Comparison of ENCODE assay signal across 7 mouse cellular contexts in the genomic region with DNA sequence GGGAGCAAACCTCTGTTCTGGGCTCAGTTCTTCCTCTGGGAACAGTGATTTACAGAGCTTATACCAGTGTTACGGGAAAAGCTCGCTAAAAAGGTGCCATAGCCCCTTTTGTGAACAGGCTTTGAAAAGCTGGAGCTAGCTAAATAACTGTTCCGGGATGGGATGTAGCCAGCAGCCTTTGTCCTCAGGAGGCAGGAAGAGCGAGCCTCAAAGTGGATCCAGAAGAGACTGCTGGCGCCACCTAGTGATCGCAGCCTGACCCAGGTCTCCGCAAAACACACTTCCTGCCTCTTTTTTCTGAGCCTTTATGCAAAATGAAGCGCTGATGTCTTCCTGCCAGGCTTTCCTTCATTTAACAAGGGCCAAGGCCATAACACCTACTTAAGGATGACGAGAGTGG. TPM values are rescaled to one million over a fixed set of nuclear protein-coding genes. Genes with fewer than 3 reads are reported as not detected.
A peak's percentile ranks its signal among the peaks of the same experiment; 100 is the strongest.
DNase-seq lines count a peak whose midpoint lies in the region; ATAC-seq lines count a peak whose summit lies in the region.

No protein-coding gene starts in this region.

- DNase-seq in adrenal gland, postnatal 10 days: peak; percentile 92
- peak; percentile 89 for DNase-seq in embryonic facial prominence, embryonic 10.5 days (ENCODE audit: low spot score)
- DNase-seq in heart, adult 11 months: peak; percentile 98
- DNase-seq in kidney, adult 18-20 months: peak; percentile 90
- peak; percentile 95 for DNase-seq in limb, embryonic 11.5 days (ENCODE audit: low spot score)
- peak; percentile 96 for DNase-seq in midbrain, embryonic 14.5 days
- peak; percentile 76 to 88 for DNase-seq in spleen, adult 18-20 months

- H3K4me2 ChIP-seq in limb, embryonic 11.5 days (ENCODE audit: low read depth, severe bottlenecking): peak overlapping the region; percentile 57
- H3K4me2 ChIP-seq in midbrain, embryonic 14.5 days (ENCODE audit: low read length): peak overlapping the region; percentile 68

- peaks cover 41% of the 10 kb centered on the region for H3K36me3 ChIP-seq in embryonic facial prominence, embryonic 10.5 days (replicated peaks)
- H3K36me3 ChIP-seq in limb, embryonic 11.5 days (ENCODE audit: control insufficient read depth, insufficient read depth, low read length): peaks cover 2% of the 10 kb centered on the region; the same call in 1 of the 2 replicates
- peaks cover 23% of the 10 kb centered on the region for H3K36me3 ChIP-seq in midbrain, embryonic 14.5 days (ENCODE audit: control insufficient read depth, insufficient read depth, low read length)

- H3K9me3 ChIP-seq in embryonic facial prominence, embryonic 10.5 days: no peaks in the 10 kb centered on the region
- H3K9me3 ChIP-seq in limb, embryonic 11.5 days (ENCODE audit: control insufficient read depth, low read length): no peaks in the 10 kb centered on the region
- H3K9me3 ChIP-seq in midbrain, embryonic 14.5 days (ENCODE audit: control insufficient read depth, low read length): no peaks in the 10 kb centered on the region

- no peaks in the 10 kb centered on the region for H3K27me3 ChIP-seq in embryonic facial prominence, embryonic 10.5 days (replicated peaks; ENCODE audit: low read depth, poor library complexity, severe bottlenecking)
- no peaks in the 10 kb centered on the region for H3K27me3 ChIP-seq in limb, embryonic 11.5 days (ENCODE audit: control insufficient read depth, insufficient read depth, low read length)
- H3K27me3 ChIP-seq in midbrain, embryonic 14.5 days (ENCODE audit: control insufficient read depth, insufficient read depth, low read length): no peaks in the 10 kb centered on the region

- ATAC-seq in limb, embryonic 11.5 days (ENCODE audit: insufficient number of reproducible peaks, low FRiP score, low TSS enrichment, low read depth): peak; percentile 46; the same call in 1 of the 2 replicates
- ATAC-seq in midbrain, embryonic 14.5 days (ENCODE audit: low FRiP score, low TSS enrichment): peak; percentile 67; the same call in 1 of the 2 replicates

- H3K27ac ChIP-seq in embryonic facial prominence, embryonic 10.5 days (replicated peaks): peak overlapping the region; percentile 91
- H3K27ac ChIP-seq in limb, embryonic 11.5 days (replicated peaks; ENCODE audit: low read depth, low read length): peak overlapping the region; percentile 89
- H3K27ac ChIP-seq in midbrain, embryonic 14.5 days (replicated peaks; ENCODE audit: low read depth, low read length): peak overlapping the region; percentile 97

- peak overlapping the region; percentile 47 for H3K4me3 ChIP-seq in embryonic facial prominence, embryonic 10.5 days
- H3K4me3 ChIP-seq in limb, embryonic 11.5 days (ENCODE audit: low read depth, low read length): peak overlapping the region; percentile 28
- peak overlapping the region; percentile 33 for H3K4me3 ChIP-seq in midbrain, embryonic 14.5 days (replicated peaks; ENCODE audit: low read depth, low read length)

- H3K4me1 ChIP-seq in embryonic facial prominence, embryonic 10.5 days: peaks cover 42% of the 10 kb centered on the region
- peaks cover 11% of the 10 kb centered on the region for H3K4me1 ChIP-seq in limb, embryonic 11.5 days (ENCODE audit: control insufficient read depth, insufficient read depth, low read length)
- H3K4me1 ChIP-seq in midbrain, embryonic 14.5 days (ENCODE audit: control insufficient read depth, insufficient read depth, low read length): peaks cover 26% of the 10 kb centered on the region

- WGBS in embryonic facial prominence, embryonic 10.5 days: 2% methylated on average over 9 of the region's 9 CpGs
- WGBS in limb, embryonic 11.5 days: 4% methylated on average over 9 of the region's 9 CpGs
- under 1% methylated on average over 9 of the region's 9 CpGs for WGBS in midbrain, embryonic 14.5 days

- peak overlapping the region; percentile 83 for H3K9ac ChIP-seq in limb, embryonic 11.5 days (ENCODE audit: low read length)
- H3K9ac ChIP-seq in midbrain, embryonic 14.5 days (replicated peaks; ENCODE audit: low read length): peak overlapping the region; percentile 78

RNA-seq across cellular contexts. Expression of a gene that starts 2.3 kb away (rescaled TPM):
- total RNA-seq in adrenal gland, postnatal 10 days (2021): 100 to 1,000 TPM; 252 to 259 TPM
- 483 and 491 TPM in 2 replicates for polyA plus RNA-seq in embryonic facial prominence, embryonic 10.5 days (2016; fragmentation: Nextera tagmentation; extraction: Ambion mirVana)
- polyA plus RNA-seq in limb, embryonic 11.5 days (2014; fragmentation: Nextera tagmentation; extraction: Ambion mirVana): 423 and 456 TPM in 2 replicates
- polyA plus RNA-seq in midbrain, embryonic 14.5 days (2014; fragmentation: Nextera tagmentation; extraction: Ambion mirVana): 208 and 247 TPM in 2 replicates

RNA-seq across cellular contexts. Expression of a gene that starts 2.7 kb away (rescaled TPM):
- 10 to 100 TPM; 32.0 to 64.7 TPM for total RNA-seq in adrenal gland, postnatal 10 days (2021)
- 22.1 and 22.4 TPM in 2 replicates for polyA plus RNA-seq in embryonic facial prominence, embryonic 10.5 days (2016; fragmentation: Nextera tagmentation; extraction: Ambion mirVana)
- 23.3 and 24.5 TPM in 2 replicates for polyA plus RNA-seq in limb, embryonic 11.5 days (2014; fragmentation: Nextera tagmentation; extraction: Ambion mirVana)
- polyA plus RNA-seq in midbrain, embryonic 14.5 days (2014; fragmentation: Nextera tagmentation; extraction: Ambion mirVana): 27.5 and 29.1 TPM in 2 replicates

RNA-seq across cellular contexts. Expression of a gene that starts 25.6 kb away (rescaled TPM):
- total RNA-seq in adrenal gland, postnatal 10 days (2021): 1 to 10 TPM; 8.6 to 8.7 TPM
- polyA plus RNA-seq in embryonic facial prominence, embryonic 10.5 days (2016; fragmentation: Nextera tagmentation; extraction: Ambion mirVana): 51.1 and 52.6 TPM in 2 replicates
- 49.9 and 52.1 TPM in 2 replicates for polyA plus RNA-seq in limb, embryonic 11.5 days (2014; fragmentation: Nextera tagmentation; extraction: Ambion mirVana)
- 42.1 and 44.3 TPM in 2 replicates for polyA plus RNA-seq in midbrain, embryonic 14.5 days (2014; fragmentation: Nextera tagmentation; extraction: Ambion mirVana)

RNA-seq across cellular contexts. Expression of a gene that starts 25.8 kb away (rescaled TPM):
- total RNA-seq in adrenal gland, postnatal 10 days (2021): 10 to 100 TPM; 17.9 to 21.6 TPM
- polyA plus RNA-seq in embryonic facial prominence, embryonic 10.5 days (2016; fragmentation: Nextera tagmentation; extraction: Ambion mirVana): 12.8 and 13.9 TPM in 2 replicates
- 15.8 and 16.4 TPM in 2 replicates for polyA plus RNA-seq in limb, embryonic 11.5 days (2014; fragmentation: Nextera tagmentation; extraction: Ambion mirVana)
- 17.8 and 20.5 TPM in 2 replicates for polyA plus RNA-seq in midbrain, embryonic 14.5 days (2014; fragmentation: Nextera tagmentation; extraction: Ambion mirVana)

RNA-seq across cellular contexts. Expression of a gene that starts 31.2 kb away (rescaled TPM):
- total RNA-seq in adrenal gland, postnatal 10 days (2021): 1 to 10 TPM; 1.9 to 3.2 TPM
- 1.8 and 2.0 TPM in 2 replicates for polyA plus RNA-seq in embryonic facial prominence, embryonic 10.5 days (2016; fragmentation: Nextera tagmentation; extraction: Ambion mirVana)
- polyA plus RNA-seq in limb, embryonic 11.5 days (2014; fragmentation: Nextera tagmentation; extraction: Ambion mirVana): 1.4 and 1.7 TPM in 2 replicates
- 0.53 and 0.83 TPM in 2 replicates for polyA plus RNA-seq in midbrain, embryonic 14.5 days (2014; fragmentation: Nextera tagmentation; extraction: Ambion mirVana)

Comparison
In these comparisons a context has a peak if more than half of its experiments do, and no peak if none do; other contexts are left out.
1. Peak in every context shown above with its lines: DNase-seq, ATAC-seq, H3K4me3 ChIP-seq and H3K27ac ChIP-seq.